Mouse (Mus musculus) bone marrow macrophage, adult 2 months (primary cell): Measurements from ENCODE around the gene Comtd1. TPM values are rescaled to one million over a fixed set of nuclear protein-coding genes. Genes with fewer than 3 reads are reported as not detected.

ENCODE experiments used
- H3K27ac ChIP-seq: 2 replicates; pipeline ENCODE4 v1.5.1; 2012; ENCODE audit warnings: low read depth, low read length; ENCODE audit not compliant: insufficient read depth
- H3K4me1 ChIP-seq: 2 replicates; pipeline ENCODE4 v1.6.1; 2012; ENCODE audit warnings: low read length; ENCODE audit not compliant: control insufficient read depth, insufficient read depth
- H3K4me3 ChIP-seq: 2 replicates; pipeline ENCODE4 v1.5.1; 2012; ENCODE audit warnings: mild to moderate bottlenecking, low read length, moderate library complexity; ENCODE audit not compliant: insufficient read depth
- CTCF ChIP-seq: IDR thresholded peaks from 2 replicates; pipeline ENCODE4 v1.5.1; 2012; ENCODE audit warnings: low read depth, mild to moderate bottlenecking, low read length, moderate library complexity
- POLR2A ChIP-seq: IDR thresholded peaks from 2 replicates; pipeline ENCODE4 v1.6.1; 2012; ENCODE audit warnings: mild to moderate bottlenecking, low read depth, low read length, borderline replicate concordance
- polyA plus RNA-seq: library from polyadenylated mRNA; stranded (reverse); fragments of >200 nt; gene quantifications from 2 replicates; pipeline ENCODE4 v1.2.4, GENCODE M21; 2012; ENCODE audit not compliant: missing spikeins, insufficient read depth, insufficient read length

Comtd1 gene
- polyA plus RNA-seq, 1 experiment = 15.5 TPM

- Histone ChIP-seq H3K27ac (0 out of 2 replicates have a peak overlapping the region, but pooled peaks have one; percentile 16), H3K4me1 (peaks cover 32% of the 10 kb centered on the region), H3K4me3 (no peak overlapping the region)
- TF ChIP-seq POLR2A = no peak
- TF ChIP-seq CTCF = peak; percentile 73
Observed at GRCm38 (mm10) chr14:21853456-21854109, 4.8 kb upstream of the Comtd1 start.

- TF ChIP-seq POLR2A (no peak), CTCF (no peak)
- peaks cover 32% of the 10 kb centered on the region for H3K4me1 ChIP-seq
- no peak overlapping the region for H3K4me3 ChIP-seq
- peak overlapping the region; percentile 23 for H3K27ac ChIP-seq
Observed at GRCm38 (mm10) chr14:21851996-21852791, 3.4 kb upstream of the Comtd1 start.

- TF ChIP-seq POLR2A = no peak
- Histone ChIP-seq H3K4me1 (peaks cover 35% of the 10 kb centered on the region), H3K4me3 (no peak overlapping the region), H3K27ac (no peak overlapping the region)
Observed at GRCm38 (mm10) chr14:21850419-21851127, 1.8 kb upstream of the Comtd1 start.

- no peak overlapping the region for H3K27ac ChIP-seq
- peaks cover 30% of the 10 kb centered on the region for H3K4me1 ChIP-seq
Observed at GRCm38 (mm10) chr14:21849524-21850418, 994 bp upstream of the Comtd1 start.

GRCm38 (mm10) chr14:21847381-21848165 is 1.2 kb downstream of the Comtd1 start:
- H3K4me1 ChIP-seq = peaks cover 16% of the 10 kb centered on the region
- no peak for TF ChIP-seq POLR2A
- no peak for TF ChIP-seq CTCF
- peak overlapping the region; percentile 83 for H3K27ac ChIP-seq
- H3K4me3 ChIP-seq = peak overlapping the region; percentile 89

More at GRCm38 (mm10) chr14:21849524-21850418, 994 bp upstream of the Comtd1 start:
- TF ChIP-seq CTCF = no peak
- no peak for TF ChIP-seq POLR2A
- no peak overlapping the region for H3K4me3 ChIP-seq

- Histone ChIP-seq H3K4me3 (peak overlapping the region; percentile 21), H3K4me1 (peaks cover 14% of the 10 kb centered on the region), H3K27ac (no peak overlapping the region)
- no peak for TF ChIP-seq POLR2A
- TF ChIP-seq CTCF = no peak
Observed at GRCm38 (mm10) chr14:21846827-21847380, 1.9 kb downstream of the Comtd1 start.

GRCm38 (mm10) chr14:21843263-21843662 is 5.5 kb downstream of the Comtd1 start:
- H3K27ac ChIP-seq = peak overlapping the region; percentile 39
- TF ChIP-seq POLR2A = no peak
- no peak for TF ChIP-seq CTCF

GRCm38 (mm10) chr14:21841819-21842592 is 6.8 kb downstream of the Comtd1 start:
- Histone ChIP-seq H3K27ac (no peak overlapping the region), H3K4me3 (no peak overlapping the region), H3K4me1 (peaks cover 10% of the 10 kb centered on the region)
- TF ChIP-seq CTCF (no peak), POLR2A (no peak)

More at GRCm38 (mm10) chr14:21843263-21843662, 5.5 kb downstream of the Comtd1 start:
- Histone ChIP-seq H3K4me3 (no peak overlapping the region), H3K4me1 (peaks cover 11% of the 10 kb centered on the region)
